Mouse (Mus musculus): Measurements from ENCODE around the gene Gm4869. TPM values are rescaled to one million over a fixed set of nuclear protein-coding genes. Genes with fewer than 3 reads are reported as not detected.
A peak's percentile ranks its signal among the peaks of the same experiment; 100 is the strongest.

Gene Gm4869
- polyA plus RNA-seq (2014; fragmentation: Nextera tagmentation; extraction: Ambion mirVana) = not detected in 2 replicates

GRCm38 (mm10) chr5:140445345-140445744 is at the start of gene Gm4869:
Gm4869 (plus strand) TSS chr5:140445645.
- no peak for DNase-seq (ENCODE audit: low spot score, missing footprints)

GRCm38 (mm10) chr5:140396166-140396940 is 49.1 kb upstream of the Gm4869 start:
- Histone ChIP-seq H3K9me3 (ENCODE audit: control insufficient read depth, low read length) (no peaks in the 10 kb centered on the region), H3K36me3 (ENCODE audit: control insufficient read depth, insufficient read depth, low read length) (no peaks in the 10 kb centered on the region), H3K4me1 (ENCODE audit: control insufficient read depth, insufficient read depth, low read length) (no peaks in the 10 kb centered on the region), H3K27me3 (ENCODE audit: control insufficient read depth, insufficient read depth, low read length) (no peaks in the 10 kb centered on the region), H3K9ac (ENCODE audit: low read length) (no peak overlapping the region), H3K27ac (ENCODE audit: low read depth, low read length) (no peak overlapping the region), H3K4me2 (no peak overlapping the region), H3K4me3 (ENCODE audit: low read depth, low read length) (no peak overlapping the region)
- no peak for ATAC-seq (ENCODE audit: low FRiP score)
- DNase-seq (ENCODE audit: low spot score, missing footprints) = peak; percentile 65
- WGBS = 60% methylated on average over 8 of the region's 8 CpGs

More at GRCm38 (mm10) chr5:140445345-140445744, at the start of gene Gm4869:
- H3K4me2 ChIP-seq = no peak within 1 kb of the TSS
- no peak for ATAC-seq (ENCODE audit: low FRiP score)
- H3K36me3 ChIP-seq (ENCODE audit: control insufficient read depth, insufficient read depth, low read length) = peaks cover 39% of the 10 kb centered on the region
- H3K4me1 ChIP-seq (ENCODE audit: control insufficient read depth, insufficient read depth, low read length) = no peaks in the 10 kb centered on the region
- H3K27me3 ChIP-seq (ENCODE audit: control insufficient read depth, insufficient read depth, low read length) = no peaks in the 10 kb centered on the region
- no peak within 1 kb of the TSS for H3K9ac ChIP-seq (ENCODE audit: low read length)
- H3K4me3 ChIP-seq (ENCODE audit: low read depth, low read length) = no peak within 1 kb of the TSS
- no peaks in the 10 kb centered on the region for H3K9me3 ChIP-seq (ENCODE audit: control insufficient read depth, low read length)
- no peak within 1 kb of the TSS for H3K27ac ChIP-seq (ENCODE audit: low read depth, low read length)
- 84% methylated on average over 5 of the region's 5 CpGs for WGBS

GRCm38 (mm10) chr5:140402640-140403270 is 42.7 kb upstream of the Gm4869 start:
- H3K36me3 ChIP-seq (ENCODE audit: control insufficient read depth, insufficient read depth, low read length) = no peaks in the 10 kb centered on the region
- no peak overlapping the region for H3K9ac ChIP-seq (ENCODE audit: low read length)
- no peaks in the 10 kb centered on the region for H3K4me1 ChIP-seq (ENCODE audit: control insufficient read depth, insufficient read depth, low read length)
- H3K9me3 ChIP-seq (ENCODE audit: control insufficient read depth, low read length) = no peaks in the 10 kb centered on the region
- no peaks in the 10 kb centered on the region for H3K27me3 ChIP-seq (ENCODE audit: control insufficient read depth, insufficient read depth, low read length)
- no peak overlapping the region for H3K27ac ChIP-seq (ENCODE audit: low read depth, low read length)
- no peak overlapping the region for H3K4me2 ChIP-seq
- 86% methylated on average over 4 of the region's 4 CpGs for WGBS
- no peak for ATAC-seq (ENCODE audit: low FRiP score)
- no peak for DNase-seq (ENCODE audit: low spot score, missing footprints)
- no peak overlapping the region for H3K4me3 ChIP-seq (ENCODE audit: low read depth, low read length)

- Histone ChIP-seq H3K27me3 (ENCODE audit: control insufficient read depth, insufficient read depth, low read length) (no peaks in the 10 kb centered on the region), H3K9ac (ENCODE audit: low read length) (no peak overlapping the region), H3K9me3 (ENCODE audit: control insufficient read depth, low read length) (no peaks in the 10 kb centered on the region), H3K4me1 (ENCODE audit: control insufficient read depth, insufficient read depth, low read length) (no peaks in the 10 kb centered on the region), H3K36me3 (ENCODE audit: control insufficient read depth, insufficient read depth, low read length) (no peaks in the 10 kb centered on the region), H3K4me2 (no peak overlapping the region), H3K27ac (ENCODE audit: low read depth, low read length) (no peak overlapping the region), H3K4me3 (ENCODE audit: low read depth, low read length) (no peak overlapping the region)
- DNase-seq (ENCODE audit: low spot score, missing footprints) (no peak), ATAC-seq (ENCODE audit: low FRiP score) (no peak)
- WGBS = 77% methylated on average over 6 of the region's 6 CpGs
These were observed 40.3 kb upstream of the Gm4869 start for GRCm38 (mm10) chr5:140405126-140405525.

- no peak for DNase-seq (ENCODE audit: low spot score, missing footprints)
- H3K27me3 ChIP-seq (ENCODE audit: control insufficient read depth, insufficient read depth, low read length) = no peaks in the 10 kb centered on the region
- no peaks in the 10 kb centered on the region for H3K36me3 ChIP-seq (ENCODE audit: control insufficient read depth, insufficient read depth, low read length)
- no peaks in the 10 kb centered on the region for H3K4me1 ChIP-seq (ENCODE audit: control insufficient read depth, insufficient read depth, low read length)
- H3K4me3 ChIP-seq (ENCODE audit: low read depth, low read length) = no peak overlapping the region
- H3K27ac ChIP-seq (ENCODE audit: low read depth, low read length) = no peak overlapping the region
- no peaks in the 10 kb centered on the region for H3K9me3 ChIP-seq (ENCODE audit: control insufficient read depth, low read length)
- ATAC-seq (ENCODE audit: low FRiP score) = no peak
- no peak overlapping the region for H3K9ac ChIP-seq (ENCODE audit: low read length)
- no peak overlapping the region for H3K4me2 ChIP-seq
- 77% methylated on average over 6 of the region's 6 CpGs for WGBS
These were observed 38.8 kb upstream of the Gm4869 start for GRCm38 (mm10) chr5:140406666-140407065.

GRCm38 (mm10) chr5:140408801-140409200 is 36.6 kb upstream of the Gm4869 start:
- ATAC-seq (ENCODE audit: low FRiP score) (no peak), DNase-seq (ENCODE audit: low spot score, missing footprints) (no peak)
- H3K9me3 ChIP-seq (ENCODE audit: control insufficient read depth, low read length) = no peaks in the 10 kb centered on the region
- no peak overlapping the region for H3K9ac ChIP-seq (ENCODE audit: low read length)
- H3K27ac ChIP-seq (ENCODE audit: low read depth, low read length) = no peak overlapping the region
- no peak overlapping the region for H3K4me2 ChIP-seq
- no peak overlapping the region for H3K4me3 ChIP-seq (ENCODE audit: low read depth, low read length)
- no peaks in the 10 kb centered on the region for H3K4me1 ChIP-seq (ENCODE audit: control insufficient read depth, insufficient read depth, low read length)
- H3K27me3 ChIP-seq (ENCODE audit: control insufficient read depth, insufficient read depth, low read length) = no peaks in the 10 kb centered on the region
- no peaks in the 10 kb centered on the region for H3K36me3 ChIP-seq (ENCODE audit: control insufficient read depth, insufficient read depth, low read length)

GRCm38 (mm10) chr5:140411339-140411738 is 34.1 kb upstream of the Gm4869 start:
- Histone ChIP-seq H3K36me3 (ENCODE audit: control insufficient read depth, insufficient read depth, low read length) (no peaks in the 10 kb centered on the region), H3K9ac (ENCODE audit: low read length) (no peak overlapping the region), H3K27ac (ENCODE audit: low read depth, low read length) (no peak overlapping the region), H3K4me1 (ENCODE audit: control insufficient read depth, insufficient read depth, low read length) (no peaks in the 10 kb centered on the region), H3K27me3 (ENCODE audit: control insufficient read depth, insufficient read depth, low read length) (no peaks in the 10 kb centered on the region), H3K4me2 (no peak overlapping the region), H3K9me3 (ENCODE audit: control insufficient read depth, low read length) (no peaks in the 10 kb centered on the region), H3K4me3 (ENCODE audit: low read depth, low read length) (no peak overlapping the region)
- no peak for DNase-seq (ENCODE audit: low spot score, missing footprints)
- WGBS = 37% methylated on average over 8 of the region's 8 CpGs
- ATAC-seq (ENCODE audit: low FRiP score) = no peak

GRCm38 (mm10) chr5:140414647-140415046 is 30.8 kb upstream of the Gm4869 start:
- 73% methylated on average over 4 of the region's 4 CpGs for WGBS
- Histone ChIP-seq H3K27ac (ENCODE audit: low read depth, low read length) (no peak overlapping the region), H3K4me2 (no peak overlapping the region), H3K9me3 (ENCODE audit: control insufficient read depth, low read length) (no peaks in the 10 kb centered on the region), H3K27me3 (ENCODE audit: control insufficient read depth, insufficient read depth, low read length) (no peaks in the 10 kb centered on the region), H3K36me3 (ENCODE audit: control insufficient read depth, insufficient read depth, low read length) (no peaks in the 10 kb centered on the region), H3K4me3 (ENCODE audit: low read depth, low read length) (no peak overlapping the region), H3K4me1 (ENCODE audit: control insufficient read depth, insufficient read depth, low read length) (peaks cover 4% of the 10 kb centered on the region; the same call in 1 of the 2 replicates), H3K9ac (ENCODE audit: low read length) (no peak overlapping the region)
- DNase-seq (ENCODE audit: low spot score, missing footprints) = no peak
- ATAC-seq (ENCODE audit: low FRiP score) = no peak

- H3K36me3 ChIP-seq (ENCODE audit: control insufficient read depth, insufficient read depth, low read length) = no peaks in the 10 kb centered on the region
- peak overlapping the region; percentile 76 for H3K4me2 ChIP-seq
- WGBS = 3% methylated on average over 12 of the region's 12 CpGs
- H3K27ac ChIP-seq (ENCODE audit: low read depth, low read length) = peak overlapping the region; percentile 82
- H3K27me3 ChIP-seq (ENCODE audit: control insufficient read depth, insufficient read depth, low read length) = no peaks in the 10 kb centered on the region
- peaks cover 19% of the 10 kb centered on the region for H3K4me1 ChIP-seq (ENCODE audit: control insufficient read depth, insufficient read depth, low read length)
- no peak for DNase-seq (ENCODE audit: low spot score, missing footprints)
- H3K9me3 ChIP-seq (ENCODE audit: control insufficient read depth, low read length) = no peaks in the 10 kb centered on the region
- ATAC-seq (ENCODE audit: low FRiP score) = no peak
- peak overlapping the region; percentile 97 for H3K9ac ChIP-seq (ENCODE audit: low read length)
- peak overlapping the region; percentile 99 for H3K4me3 ChIP-seq (ENCODE audit: low read depth, low read length)
These were observed 27.3 kb upstream of the Gm4869 start for GRCm38 (mm10) chr5:140418106-140418488.
